Mouse (Mus musculus) ES-E14 (cell line): Measurements from ENCODE around the gene Man1c1. TPM values are rescaled to one million over a fixed set of nuclear protein-coding genes. Genes with fewer than 3 reads are reported as not detected.

Experiments used
- DNase-seq: peaks from one replicate; pipeline ENCODE4 v3.0.0-alpha.2; 2013; ENCODE audit warnings: low read depth, low spot score
- H3K27ac ChIP-seq: 2 replicates; pipeline ENCODE4 v1.5.1; 2012; ENCODE audit warnings: low read depth, mild to moderate bottlenecking, low read length, moderate library complexity, mixed read lengths; ENCODE audit not compliant: poor library complexity, insufficient read depth, severe bottlenecking
- H3K36me3 ChIP-seq: 2 replicates; pipeline ENCODE4 v1.6.1; 2012; ENCODE audit warnings: mild to moderate bottlenecking, low read length, moderate library complexity, mixed read lengths; ENCODE audit not compliant: control insufficient read depth, poor library complexity, insufficient read depth, severe bottlenecking
- H3K4me1 ChIP-seq, 2 experiments: fragments of 150-350 bp in 1 of 2; sonication (generic) in 1 of 2; 2 replicates each; pipeline ENCODE4 v1.6.1; 2012; ENCODE audit warnings: low read length in 2 of 2, mild to moderate bottlenecking in 1 of 2, mixed read lengths in 1 of 2; ENCODE audit not compliant: control insufficient read depth in 2 of 2, insufficient read depth in 2 of 2, poor library complexity in 1 of 2
- H3K4me3 ChIP-seq, 2 experiments: fragments of 150-350 bp in 1 of 2; sonication (generic) in 1 of 2; 2 replicates each; pipeline ENCODE4 v1.5.1; 2012; ENCODE audit warnings: low read length in 2 of 2, low read depth in 1 of 2, mild to moderate bottlenecking in 1 of 2, mixed read lengths in 1 of 2; ENCODE audit not compliant: insufficient read depth in 1 of 2, poor library complexity in 1 of 2, severe bottlenecking in 1 of 2
- H3K9ac ChIP-seq: 2 replicates; pipeline ENCODE4 v1.6.1; 2012; ENCODE audit warnings: low read depth, mild to moderate bottlenecking, low read length, mixed read lengths; ENCODE audit not compliant: poor library complexity, insufficient read depth, severe bottlenecking
- H3K9me3 ChIP-seq: fragments of 150-350 bp; sonication (generic); 2 replicates; pipeline ENCODE4 v1.6.1; 2012; ENCODE audit warnings: low read depth, mild to moderate bottlenecking, low read length; ENCODE audit not compliant: control insufficient read depth, insufficient read depth
- CHD2 ChIP-seq: IDR thresholded peaks from 2 replicates; pipeline ENCODE4 v1.6.1; 2014; ENCODE audit warnings: mild to moderate bottlenecking, low read depth, low read length, inconsistent platforms
- HCFC1 ChIP-seq: IDR thresholded peaks from 2 replicates; pipeline ENCODE4 v1.6.1; 2012; ENCODE audit warnings: low read length, inconsistent platforms, borderline replicate concordance; ENCODE audit not compliant: insufficient read depth
- MAFK ChIP-seq: IDR thresholded peaks from 2 replicates; pipeline ENCODE4 v1.6.1; 2014; ENCODE audit warnings: mild to moderate bottlenecking, low read depth, low read length, inconsistent platforms; ENCODE audit not compliant: insufficient read depth
- ZC3H11A ChIP-seq: IDR thresholded peaks from 2 replicates; pipeline ENCODE4 v1.6.1; 2012; ENCODE audit warnings: low read depth, mild to moderate bottlenecking, inconsistent platforms, low read length, borderline replicate concordance
- ZNF384 ChIP-seq: IDR thresholded peaks from 2 replicates; pipeline ENCODE4 v1.6.1; 2012; ENCODE audit warnings: low read depth, low read length, inconsistent platforms
- in situ Hi-C, 2 experiments: fragments of 600-800 bp; cut with MboI; formaldehyde crosslinking; loops; one replicate each; pipeline ENCODE4 v1.15.1; 2025; ENCODE audit warnings: low sequenced_read_pairs in 2 of 2, inconsistent platforms in 1 of 2; ENCODE audit not compliant: unreplicated experiment in 2 of 2
- total RNA-seq: library from RNA; depleted of rRNA; stranded (reverse); fragments of 300-350 nt; gene quantifications from 2 replicates; pipeline ENCODE4 v1.2.3, GENCODE M21; 2012

Man1c1 gene
- total RNA-seq, 1 experiment = 6.1 TPM

DNA sequence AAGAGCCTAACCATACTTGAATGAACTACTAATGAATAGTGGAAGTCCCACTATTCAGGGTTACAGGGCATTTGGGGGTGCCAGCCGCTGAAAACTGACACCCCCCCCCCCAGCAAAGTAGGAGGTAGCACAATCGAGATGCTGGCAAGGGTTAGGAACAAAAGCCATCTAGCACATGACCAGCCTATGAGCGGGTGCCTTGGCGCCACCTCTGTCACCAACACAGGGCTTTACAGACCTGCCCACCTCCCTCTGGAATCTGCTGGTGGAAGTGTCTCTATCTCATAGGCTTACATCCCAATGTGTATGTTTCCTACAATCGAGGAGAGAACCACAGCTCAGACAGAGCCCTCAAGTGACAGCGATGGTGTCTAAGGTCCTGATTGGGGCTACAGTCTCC, 46.7 kb upstream of the Man1c1 start:
- H3K9me3 ChIP-seq = no peaks in the 10 kb centered on the region
- no peak for TF ChIP-seq ZC3H11A
- TF ChIP-seq MAFK = no peak
- TF ChIP-seq HCFC1 = no peak
- TF ChIP-seq CHD2 = no peak
- no peak for TF ChIP-seq ZNF384
- peaks cover 2 to 23% of the 10 kb centered on the region in 2 experiments; a peak in 2 of 4 replicates for H3K4me1 ChIP-seq
- H3K36me3 ChIP-seq = peaks cover 24% of the 10 kb centered on the region; the same call in 1 of the 2 replicates
- H3K9ac ChIP-seq = no peak overlapping the region
- no peak for DNase-seq
- no peak overlapping the region for H3K4me3 ChIP-seq
- no peak overlapping the region for H3K27ac ChIP-seq
- in situ Hi-C loops = no loop called here

DNA sequence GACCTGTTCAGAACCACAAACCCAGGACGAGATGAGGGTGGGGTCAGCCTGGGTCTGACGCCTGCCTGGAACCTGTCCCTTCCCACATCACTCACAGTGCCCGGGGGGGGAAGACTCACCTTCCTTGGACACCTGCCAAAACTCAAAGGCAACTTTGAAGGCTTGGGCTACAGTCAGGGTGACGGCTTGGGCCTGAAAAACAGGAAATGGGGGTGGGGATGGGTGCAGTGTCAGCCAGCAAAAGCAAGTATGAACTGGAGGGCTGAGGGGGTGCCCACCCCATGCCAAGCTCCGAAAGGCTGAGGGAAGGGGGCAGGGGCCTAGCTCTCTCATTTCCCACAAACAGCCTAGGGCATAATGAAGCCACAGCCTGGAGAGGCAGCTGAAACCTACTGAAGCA, 46.2 kb upstream of the Man1c1 start:
- peaks cover 24% of the 10 kb centered on the region; the same call in 1 of the 2 replicates for H3K36me3 ChIP-seq
- in situ Hi-C loops = no loop called here
- no peak overlapping the region for H3K9ac ChIP-seq

DNA sequence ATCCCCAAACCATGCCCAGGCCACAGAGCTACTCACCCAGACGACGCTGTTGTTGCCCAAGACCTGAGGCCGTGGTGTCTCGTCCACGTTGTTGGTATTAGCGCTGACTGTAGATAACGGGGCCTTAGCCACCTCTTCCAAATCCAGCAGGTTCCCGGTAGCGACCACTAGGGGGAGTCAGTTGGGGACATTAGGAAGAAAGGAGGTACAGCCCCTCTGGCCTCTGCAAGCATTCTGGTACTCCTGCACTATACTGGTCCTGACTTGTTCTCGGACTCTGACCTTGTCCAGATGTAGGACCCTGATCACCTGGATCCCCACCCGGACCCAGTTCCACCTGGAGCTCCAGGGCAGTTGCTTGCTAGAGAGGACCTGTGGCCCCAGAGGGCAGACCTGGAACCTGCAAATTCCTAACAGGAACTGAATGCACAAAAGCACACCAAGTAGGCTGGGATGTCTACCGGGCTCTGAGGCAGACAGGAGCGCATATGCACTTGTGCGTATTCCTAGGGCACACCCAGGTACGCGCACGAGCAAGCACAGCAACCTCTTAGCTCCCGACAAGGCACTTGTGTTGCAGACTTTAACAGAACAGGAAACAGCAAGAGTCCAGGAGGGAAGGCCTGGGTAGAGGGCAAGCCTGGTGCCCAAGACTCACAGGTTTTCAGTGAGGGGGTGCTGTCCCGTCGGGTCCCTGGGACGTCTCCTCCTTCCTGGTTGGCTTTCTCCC, 45.4 kb upstream of the Man1c1 start:
- peaks cover 0 to 16% of the 10 kb centered on the region in 2 experiments; a peak in 1 of 4 replicates for H3K4me1 ChIP-seq
- peak overlapping the region; percentile 18; the same call in 1 of the 2 replicates for H3K9ac ChIP-seq
- peak overlapping the region in 1 of 2 experiments; percentile 35; a peak in 1 of 4 replicates for H3K4me3 ChIP-seq
- DNase-seq = peak; percentile 79
- no peaks in the 10 kb centered on the region for H3K9me3 ChIP-seq
- TF ChIP-seq ZC3H11A = no peak
- no peak for TF ChIP-seq MAFK
- H3K27ac ChIP-seq = 0 out of 2 replicates have a peak overlapping the region, but pooled peaks have one; percentile 13
- in situ Hi-C loops = no loop called here
- peaks cover 24% of the 10 kb centered on the region; the same call in 1 of the 2 replicates for H3K36me3 ChIP-seq

More for the DNA sequence above, 46.2 kb upstream of the Man1c1 start:
- no peaks in the 10 kb centered on the region for H3K9me3 ChIP-seq
- peaks cover 2 to 20% of the 10 kb centered on the region in 2 experiments; a peak in 2 of 4 replicates for H3K4me1 ChIP-seq
- no peak for DNase-seq
- no peak for TF ChIP-seq HCFC1
- no peak for TF ChIP-seq ZC3H11A
- no peak for TF ChIP-seq ZNF384
- no peak for TF ChIP-seq CHD2
- TF ChIP-seq MAFK = no peak
- no peak overlapping the region for H3K4me3 ChIP-seq
- no peak overlapping the region for H3K27ac ChIP-seq

DNA sequence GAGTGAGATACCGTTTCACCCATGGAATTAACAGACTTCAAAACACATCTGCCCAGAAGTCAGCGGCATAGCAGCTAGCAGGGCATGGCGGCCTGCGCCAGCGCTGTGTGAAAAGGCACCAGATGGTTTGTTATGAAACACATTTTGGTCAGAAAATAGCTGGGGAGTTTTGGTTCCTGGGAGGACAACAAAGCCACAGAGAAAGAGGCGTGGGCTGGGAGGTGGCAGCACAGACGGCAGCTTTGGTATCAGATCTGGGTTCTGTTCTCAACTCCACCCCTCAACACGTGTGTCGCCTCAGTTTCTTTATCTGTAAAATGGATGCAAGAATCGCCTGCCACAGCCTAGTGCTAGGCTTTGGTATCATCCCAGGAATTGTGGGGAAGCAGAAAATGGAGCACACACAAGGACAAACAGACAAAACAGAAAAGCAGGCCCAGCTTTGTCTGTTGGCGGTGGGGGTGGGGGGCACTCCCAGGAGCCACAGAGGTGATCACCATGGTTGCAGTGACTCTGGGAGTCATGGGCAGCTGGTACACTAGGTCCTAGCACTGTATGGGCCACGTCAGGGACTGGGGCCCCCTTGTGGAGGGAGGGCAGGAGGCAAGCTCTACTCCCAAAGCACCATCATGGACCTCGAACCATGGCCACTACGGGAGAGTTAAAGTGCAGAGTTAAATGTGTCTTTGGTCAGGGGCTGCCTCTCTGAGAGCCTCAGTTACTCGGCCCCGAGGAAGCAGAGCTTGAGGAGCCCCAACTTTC, 42.0 kb upstream of the Man1c1 start:
- no peak overlapping the region for H3K4me3 ChIP-seq
- no peak for TF ChIP-seq HCFC1
- TF ChIP-seq CHD2 = no peak
- no peak for TF ChIP-seq ZNF384
- no peak for TF ChIP-seq MAFK
- TF ChIP-seq ZC3H11A = no peak
- in situ Hi-C loops = no loop called here
- no peak for DNase-seq
- H3K36me3 ChIP-seq = peaks cover 21% of the 10 kb centered on the region; the same call in 1 of the 2 replicates
- no peak overlapping the region for H3K27ac ChIP-seq
- H3K4me1 ChIP-seq = peaks cover 0 to 10% of the 10 kb centered on the region in 2 experiments; a peak in 1 of 4 replicates
- H3K9ac ChIP-seq = no peak overlapping the region
- H3K9me3 ChIP-seq = no peaks in the 10 kb centered on the region
